Mouse (Mus musculus): ENCODE results near the gene Cep83. TPM values are rescaled to one million over a fixed set of nuclear protein-coding genes. Genes with fewer than 3 reads are reported as not detected.

Gene Cep83
- total RNA-seq, 2 experiments from 2014 or later = 18.5 to 19.6 TPM

DNA sequence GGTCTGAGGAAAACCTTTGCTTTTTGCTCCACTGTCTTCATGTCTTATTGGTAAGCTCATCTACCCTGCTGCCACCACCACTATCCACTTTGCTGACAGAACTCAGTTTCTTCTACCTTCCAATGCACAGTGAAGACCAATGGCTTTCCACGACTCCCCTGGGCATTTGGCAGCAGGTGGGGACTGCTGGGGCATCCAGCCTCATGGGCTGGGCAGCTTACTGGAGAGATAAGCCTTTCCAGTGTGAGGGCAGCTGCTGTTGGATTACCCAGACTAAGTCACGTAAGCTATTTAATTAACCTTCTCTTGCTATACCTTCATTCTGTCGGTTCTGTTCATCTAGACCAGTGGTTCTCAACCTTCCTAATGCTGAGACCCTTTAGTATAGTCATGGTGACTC, 129.7 kb downstream of the Cep83 start:
- no peak overlapping the region for H3K27ac ChIP-seq
- H3K4me3 ChIP-seq = no peak overlapping the region
- intact Hi-C loops (cut with DNase I) = no loop called here
- no peak for TF ChIP-seq CTCF (IDR thresholded peaks at IDR 0.05)
- no peak for DNase-seq

DNA sequence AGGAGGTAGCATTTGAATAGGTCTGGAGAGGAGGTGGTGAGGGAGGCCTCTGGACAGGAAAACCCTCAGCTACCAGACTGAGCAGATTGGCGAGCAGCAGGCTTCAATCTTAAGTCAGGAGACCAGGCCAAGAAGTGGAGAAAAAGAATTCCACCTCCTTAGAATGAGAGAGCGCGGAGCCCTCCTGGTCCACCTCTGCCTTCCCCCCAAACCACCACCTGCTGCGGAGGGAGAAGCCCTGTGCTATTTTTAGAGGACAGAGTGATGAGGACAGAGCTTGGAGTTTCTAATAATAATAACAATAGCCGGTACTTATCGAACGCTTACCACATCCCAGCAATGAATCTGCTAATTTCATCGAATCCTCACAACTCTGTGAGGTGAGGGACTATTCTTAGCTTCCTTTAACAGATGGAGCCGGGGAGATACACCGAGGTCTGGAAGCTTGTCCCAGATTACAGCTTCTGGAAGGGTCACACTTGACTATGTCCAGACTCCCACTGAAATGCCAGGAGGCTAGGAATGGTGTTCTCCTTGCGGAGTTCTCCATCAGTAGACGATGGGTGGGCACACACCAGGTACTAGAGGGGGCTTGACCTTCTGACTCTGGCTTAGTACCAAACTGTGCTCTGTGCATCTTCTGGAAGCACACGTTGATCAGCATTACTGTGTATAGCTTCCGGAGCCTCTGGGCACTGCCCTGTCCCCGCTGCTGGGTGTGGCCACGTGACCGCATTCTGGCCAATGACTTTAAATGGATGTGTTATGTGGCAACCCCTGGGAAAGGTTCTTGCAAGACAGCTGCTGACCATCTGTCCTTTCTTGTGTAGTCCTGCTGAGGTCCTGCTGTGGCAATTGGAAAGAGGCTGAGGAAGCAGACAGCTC, 130.6 kb downstream of the Cep83 start:
- no peak for TF ChIP-seq CTCF (IDR thresholded peaks at IDR 0.05)
- H3K4me3 ChIP-seq = no peak overlapping the region
- no peak overlapping the region for H3K27ac ChIP-seq
- no peak for DNase-seq
- intact Hi-C loops (cut with DNase I) = no loop called here

DNA sequence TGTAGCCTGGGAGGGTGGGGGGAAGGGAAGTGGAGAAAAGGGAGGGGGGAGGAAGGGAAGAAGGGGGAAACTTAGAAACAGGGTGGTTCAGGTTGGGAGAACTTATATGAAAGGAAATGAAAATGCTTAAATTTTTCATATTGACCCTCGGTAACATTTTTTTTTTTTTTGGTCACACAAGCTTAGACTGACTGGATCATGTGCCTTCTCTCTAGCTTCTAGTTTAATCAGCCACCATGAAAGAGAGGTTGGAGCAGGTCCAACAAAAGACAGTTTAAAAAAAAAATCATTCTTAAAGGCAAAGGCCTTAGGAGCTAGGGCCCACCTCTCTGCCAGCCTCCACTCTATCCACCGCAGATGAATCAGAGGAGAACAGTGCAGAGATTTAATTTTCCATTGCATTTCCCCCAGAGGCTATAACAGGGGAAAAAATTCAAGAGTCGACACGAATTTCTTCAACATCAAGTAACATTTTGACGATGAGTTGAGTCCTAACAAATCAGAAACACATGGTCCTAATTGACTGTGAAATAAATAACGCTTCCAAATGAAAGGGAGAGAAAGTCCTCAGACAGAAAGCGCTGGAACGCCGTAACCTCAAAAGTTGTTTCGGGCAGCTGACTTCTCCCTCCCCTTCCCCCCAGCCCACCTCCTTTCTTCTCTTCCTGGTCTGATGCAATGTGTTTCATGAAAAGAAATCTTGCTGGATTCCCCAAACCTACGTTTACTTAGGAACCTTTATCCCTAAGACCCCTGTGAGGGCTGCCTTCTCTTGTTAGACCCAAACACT, 135.7 kb downstream of the Cep83 start:
- Histone ChIP-seq H3K4me3 (no peak overlapping the region), H3K27ac (peak overlapping the region; percentile 43)
- no peak for DNase-seq
- TF ChIP-seq CTCF (IDR thresholded peaks at IDR 0.05) = no peak
- intact Hi-C loops (cut with DNase I) = no loop called here

DNA sequence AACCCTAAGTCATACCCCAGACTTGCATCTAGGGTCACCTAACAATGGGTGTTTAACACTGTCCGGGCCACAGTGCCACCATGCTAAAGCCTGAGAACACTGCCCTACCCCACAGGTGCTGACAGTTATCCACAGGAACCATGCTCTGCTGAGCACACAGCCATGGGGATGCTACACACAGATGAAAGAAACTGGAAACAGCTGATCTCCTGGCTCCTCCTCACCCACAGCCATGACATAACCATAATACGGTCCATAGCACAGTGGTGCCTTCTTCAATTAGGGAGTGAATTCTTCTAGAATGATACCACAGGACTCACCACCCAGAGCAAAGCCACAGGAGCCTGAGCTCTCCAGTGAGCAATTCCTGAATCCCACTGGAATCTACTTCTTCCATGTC, 137.5 kb downstream of the Cep83 start:
- intact Hi-C loops (cut with DNase I) = no loop called here
- no peak for DNase-seq
- H3K4me3 ChIP-seq = no peak overlapping the region
- TF ChIP-seq CTCF (IDR thresholded peaks at IDR 0.05) = no peak
- H3K27ac ChIP-seq = no peak overlapping the region

DNA sequence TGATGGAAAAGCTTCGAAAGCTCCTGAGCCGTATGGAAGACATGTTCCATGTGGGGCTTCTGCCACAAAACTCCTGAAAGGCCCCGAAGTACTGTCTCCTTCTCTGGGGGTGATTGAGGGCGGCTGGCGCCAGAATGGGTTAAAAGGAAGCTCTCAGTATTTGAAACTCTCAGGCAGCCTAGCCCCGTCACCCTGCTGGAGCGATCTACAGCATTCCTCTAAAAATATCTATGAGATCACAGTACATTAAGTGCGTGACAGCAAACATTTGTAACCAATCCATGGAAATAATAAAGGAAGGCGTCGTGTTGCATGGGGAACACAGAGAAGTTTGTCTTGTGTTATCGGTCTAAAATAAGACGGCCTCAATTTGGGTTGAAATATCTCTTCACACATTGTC, 138.0 kb downstream of the Cep83 start:
- Histone ChIP-seq H3K4me3 (no peak overlapping the region), H3K27ac (no peak overlapping the region)
- no peak for TF ChIP-seq CTCF (IDR thresholded peaks at IDR 0.05)
- intact Hi-C loops (cut with DNase I) = no loop called here
- DNase-seq = no peak

DNA sequence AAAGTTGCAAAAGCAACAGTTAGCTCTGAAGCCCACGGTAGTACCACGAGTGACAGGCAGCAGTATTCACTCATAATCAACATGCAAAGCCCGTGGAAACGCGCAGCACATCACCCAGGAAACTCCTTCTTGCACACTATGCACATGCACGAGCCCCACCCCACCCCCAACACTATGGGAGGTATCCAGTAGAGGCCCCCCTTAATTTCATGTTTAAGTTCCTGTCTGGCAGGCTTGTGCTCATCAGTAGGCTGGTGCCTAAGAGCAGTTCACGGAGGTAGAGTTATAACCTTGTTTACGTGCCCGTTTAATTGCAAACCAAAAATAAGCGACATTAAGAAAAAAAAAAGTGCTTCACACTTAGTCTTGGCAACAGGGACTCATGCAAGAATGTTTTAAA, 138.9 kb downstream of the Cep83 start:
- H3K4me3 ChIP-seq = no peak overlapping the region
- no peak for DNase-seq
- no peak for TF ChIP-seq CTCF (IDR thresholded peaks at IDR 0.05)
- intact Hi-C loops (cut with DNase I) = no loop called here
- H3K27ac ChIP-seq = no peak overlapping the region

DNA sequence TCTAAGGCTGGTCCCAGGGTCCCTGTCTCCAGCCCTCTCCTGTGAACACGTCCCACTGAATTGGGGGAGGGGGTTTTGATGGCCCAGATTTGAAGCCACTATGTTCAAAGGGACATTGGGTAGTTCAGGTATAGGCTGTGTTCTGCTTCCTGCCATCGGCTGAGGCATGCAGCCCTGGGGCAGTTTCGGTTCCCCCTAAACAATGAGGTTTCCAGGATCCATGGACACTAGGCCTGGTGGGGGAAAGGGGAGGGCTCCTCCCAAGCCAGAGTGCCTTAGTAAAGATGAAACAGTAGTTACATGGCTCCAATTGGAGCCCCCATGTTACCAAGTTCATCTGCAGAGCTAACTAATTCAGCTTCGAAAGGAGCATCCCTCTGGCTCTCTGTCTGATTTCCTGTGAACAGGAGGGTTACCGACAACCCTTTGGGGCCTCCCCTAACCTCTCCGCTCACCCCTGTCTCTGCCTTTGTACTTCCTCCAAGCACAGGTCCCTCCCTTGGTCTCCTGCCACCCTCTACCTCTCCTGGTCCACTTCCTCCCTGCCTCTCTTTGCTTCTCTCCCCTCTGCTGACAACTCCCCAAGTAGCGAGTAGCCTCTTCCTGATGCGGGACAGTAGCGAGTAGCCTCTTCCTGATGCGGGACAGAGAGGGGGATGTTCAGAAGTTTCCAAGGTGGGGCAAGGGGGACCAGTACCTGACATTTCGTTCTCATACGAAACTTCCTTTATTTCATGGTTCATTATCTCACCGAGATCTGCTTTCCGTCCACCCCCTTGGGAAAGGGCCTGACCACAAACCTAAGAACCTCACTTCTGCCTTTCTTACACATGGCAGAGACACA, 139.7 kb downstream of the Cep83 start:
- no peak overlapping the region for H3K4me3 ChIP-seq
- intact Hi-C loops (cut with DNase I) = no loop called here
- no peak overlapping the region for H3K27ac ChIP-seq
- TF ChIP-seq CTCF (IDR thresholded peaks at IDR 0.05) = no peak
- DNase-seq = no peak

DNA sequence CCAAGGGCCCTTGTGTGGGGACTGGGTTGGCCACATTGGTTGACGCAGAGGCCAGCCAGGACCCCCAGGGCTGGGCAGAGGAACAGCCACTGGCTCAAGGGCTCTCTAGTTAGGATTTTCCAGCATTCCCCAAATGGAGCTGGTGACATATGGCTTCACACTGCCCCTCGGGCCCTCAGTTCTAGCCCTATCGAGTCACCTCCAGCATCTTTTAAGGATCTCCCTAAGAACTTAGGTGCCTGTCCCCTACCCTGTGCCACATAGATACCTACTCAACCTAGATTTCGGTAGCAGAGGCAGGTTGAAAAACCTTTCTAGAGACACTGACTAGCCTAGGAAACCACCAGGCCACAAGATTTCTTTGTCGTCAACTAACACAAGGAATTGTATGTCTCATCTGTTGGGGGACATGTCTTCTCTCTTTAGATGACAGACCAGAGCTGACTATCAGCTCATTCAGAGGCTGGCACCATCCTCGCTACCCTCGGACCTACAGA, 140.3 kb downstream of the Cep83 start:
- Histone ChIP-seq H3K27ac (no peak overlapping the region), H3K4me3 (peak overlapping the region; percentile 69)
- no peak for DNase-seq
- intact Hi-C loops (cut with DNase I) = no loop called here
- TF ChIP-seq CTCF (IDR thresholded peaks at IDR 0.05) = no peak

DNA sequence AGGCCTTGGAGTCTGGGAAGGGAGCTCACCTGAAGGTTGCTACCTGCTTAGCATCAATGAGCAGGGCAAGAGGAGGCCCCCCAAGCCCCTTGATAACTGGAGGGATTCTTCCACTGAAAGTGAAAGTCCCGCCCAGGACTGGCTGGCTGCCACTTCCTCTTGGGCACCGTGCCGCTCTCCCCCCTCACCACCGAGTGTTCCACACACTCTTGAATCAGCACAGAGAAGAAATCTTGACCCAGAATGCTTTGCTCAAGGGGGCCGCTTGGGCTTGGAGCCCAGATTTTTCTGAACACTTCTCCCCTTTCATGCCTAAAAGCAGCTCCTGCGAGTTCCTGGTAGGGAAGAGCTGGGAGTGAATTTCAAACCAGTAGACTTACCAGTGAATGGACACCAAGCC, 141.0 kb downstream of the Cep83 start:
- TF ChIP-seq CTCF (IDR thresholded peaks at IDR 0.05) = no peak
- DNase-seq = peak; percentile 79
- peak overlapping the region; percentile 69 for H3K4me3 ChIP-seq
- intact Hi-C loops (cut with DNase I) = no loop called here
- peak overlapping the region; percentile 66 for H3K27ac ChIP-seq

DNA sequence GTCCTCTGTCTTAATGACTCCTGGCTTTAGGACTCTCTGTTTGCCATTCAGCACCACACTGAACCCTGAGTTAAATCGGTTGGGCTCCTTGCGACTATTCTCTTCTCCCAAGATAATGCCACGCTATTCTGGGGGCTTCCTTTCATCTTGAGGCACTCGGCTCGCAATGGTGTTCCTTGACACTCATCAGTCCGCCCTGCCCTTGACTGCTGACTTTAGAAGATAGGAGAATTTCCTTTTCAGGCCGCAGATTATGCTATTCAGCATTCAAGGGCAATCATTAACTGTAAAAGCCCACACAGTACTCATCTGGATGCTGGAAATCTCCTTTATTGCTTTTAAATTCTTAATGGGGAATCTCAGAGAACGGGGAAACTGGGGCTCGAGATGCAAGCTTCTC, 147.4 kb downstream of the Cep83 start:
- no peak overlapping the region for H3K27ac ChIP-seq
- no peak for DNase-seq
- intact Hi-C loops (cut with DNase I) = no loop called here
- TF ChIP-seq CTCF (IDR thresholded peaks at IDR 0.05) = no peak
- no peak overlapping the region for H3K4me3 ChIP-seq

All from gastrocnemius, adult 2 months (tissue).